In genomic region chr11:77906097-77906687, GRCm38 (mm10) we compare ENCODE assay signal across 9 mouse cellular contexts. TPM values are rescaled to one million over a fixed set of nuclear protein-coding genes. Genes with fewer than 3 reads are reported as not detected.
DNase-seq lines count a peak whose midpoint lies in the region; ATAC-seq lines count a peak whose summit lies in the region.
"Had no signal": no experiment of that assay in that cellular context is flagged by ENCODE, and none has a peak within 500 bp of the region (broad histone marks: within the 10 kb centered on the region; RNA-seq: fewer than 3 reads in every experiment).

No protein-coding gene starts in this region.

- WGBS in lung, embryonic 15.5 days: 32% methylated on average over 19 of the region's 19 CpGs
- whole genome bisulfite sequencing in midbrain, embryonic 15.5 days: 12% methylated on average over 19 of the region's 19 CpGs
- WGBS in liver, embryonic 12.5 days (ENCODE audit: insufficient replicate concordance): 26% methylated on average over 19 of the region's 19 CpGs

- no peak for DNase-seq in lung, adult 18-20 months
- DNase-seq in cerebellum, adult 8-10 months: peak; percentile 79
- peak; percentile 28 to 47 for DNase-seq in gastrocnemius, postnatal 36 days
- no peak for DNase-seq in ovary, postnatal 36 days (ENCODE audit: low spot score)
- DNase-seq: thymus, postnatal 36 days had no signal

- no peaks in the 10 kb centered on the region for H3K36me3 ChIP-seq in lung, embryonic 15.5 days
- no peaks in the 10 kb centered on the region for H3K36me3 ChIP-seq in midbrain, embryonic 15.5 days (replicated peaks)
- no peaks in the 10 kb centered on the region for H3K36me3 ChIP-seq in liver, embryonic 12.5 days

- ATAC-seq in lung, embryonic 15.5 days (ENCODE audit: borderline replicate concordance, extremely low read depth, low FRiP score, low TSS enrichment): no peak
- no peak for ATAC-seq in midbrain, embryonic 15.5 days (replicated peaks)
- ATAC-seq in monocyte, adult 5-6 weeks (replicated peaks; ENCODE audit: insufficient number of reproducible peaks, low FRiP score, low TSS enrichment, poor library complexity, severe bottlenecking): no peak
- no peak for ATAC-seq in liver, embryonic 12.5 days

- intact Hi-C loops in gastrocnemius, postnatal 36 days (cut with DNase I): no loop called here

- H3K4me1 ChIP-seq in lung, embryonic 15.5 days: peaks cover 39% of the 10 kb centered on the region
- H3K4me1 ChIP-seq in midbrain, embryonic 15.5 days: peaks cover 49% of the 10 kb centered on the region
- 0 out of 2 replicates have a peak, but pooled peaks cover 5% of the 10 kb centered on the region for H3K4me1 ChIP-seq in liver, embryonic 12.5 days

- H3K4me2 ChIP-seq in lung, embryonic 15.5 days: no peak overlapping the region
- H3K4me2 ChIP-seq in midbrain, embryonic 15.5 days: peak overlapping the region; percentile 34
- H3K4me2 ChIP-seq in liver, embryonic 12.5 days: no peak overlapping the region

- H3K27ac ChIP-seq in lung, embryonic 15.5 days: peak overlapping the region; percentile 29; the same call in 1 of the 2 replicates
- H3K27ac ChIP-seq in midbrain, embryonic 15.5 days: peak overlapping the region; percentile 81
- no peak overlapping the region for H3K27ac ChIP-seq in liver, embryonic 12.5 days

- no peaks in the 10 kb centered on the region for H3K9me3 ChIP-seq in lung, embryonic 15.5 days
- no peaks in the 10 kb centered on the region for H3K9me3 ChIP-seq in midbrain, embryonic 15.5 days
- no peaks in the 10 kb centered on the region for H3K9me3 ChIP-seq in liver, embryonic 12.5 days (replicated peaks)

- H3K27me3 ChIP-seq in lung, embryonic 15.5 days: no peaks in the 10 kb centered on the region
- H3K27me3 ChIP-seq in midbrain, embryonic 15.5 days (replicated peaks): no peaks in the 10 kb centered on the region
- peaks cover 94% of the 10 kb centered on the region for H3K27me3 ChIP-seq in liver, embryonic 12.5 days (replicated peaks)

- H3K9ac ChIP-seq in lung, embryonic 15.5 days: no peak overlapping the region
- H3K9ac ChIP-seq in midbrain, embryonic 15.5 days: peak overlapping the region; percentile 12; the same call in 1 of the 2 replicates
- no peak overlapping the region for H3K9ac ChIP-seq in liver, embryonic 12.5 days

- no peak overlapping the region for H3K4me3 ChIP-seq in lung, embryonic 15.5 days
- no peak overlapping the region for H3K4me3 ChIP-seq in midbrain, embryonic 15.5 days
- H3K4me3 ChIP-seq in liver, embryonic 12.5 days: no peak overlapping the region

RNA-seq across cellular contexts. Expression of gene Pipox, which starts 12.3 kb away (rescaled TPM):
- 1.2 and 1.6 TPM in 2 replicates for polyA plus RNA-seq in lung, embryonic 15.5 days (2015; fragmentation: Nextera tagmentation; extraction: Ambion mirVana)
- not detected for total RNA-seq in gastrocnemius, postnatal 36 days (2021)
- polyA plus RNA-seq in midbrain, embryonic 15.5 days (2015; fragmentation: Nextera tagmentation; extraction: Ambion mirVana): 5.7 and 6.7 TPM in 2 replicates
- not detected in 3 replicates for total RNA-seq in monocyte, adult 5-6 weeks (2017)
- polyA plus RNA-seq in liver, embryonic 12.5 days (2016; fragmentation: Nextera tagmentation; extraction: Ambion mirVana): 6.7 and 7.2 TPM in 2 replicates

RNA-seq across cellular contexts. Expression of gene Sez6, which starts 24.4 kb away (rescaled TPM):
- 0.23 and 0.51 TPM in 2 replicates for polyA plus RNA-seq in lung, embryonic 15.5 days (2015; fragmentation: Nextera tagmentation; extraction: Ambion mirVana)
- total RNA-seq in gastrocnemius, postnatal 36 days (2021): under 1 TPM in 1 of 2 experiments, not detected in 1; 0.10 TPM
- 159 and 162 TPM in 2 replicates for polyA plus RNA-seq in midbrain, embryonic 15.5 days (2015; fragmentation: Nextera tagmentation; extraction: Ambion mirVana)
- not detected in 3 replicates for total RNA-seq in monocyte, adult 5-6 weeks (2017)
- 0.05 TPM in 1 of 2 replicates, not detected in the other for polyA plus RNA-seq in liver, embryonic 12.5 days (2016; fragmentation: Nextera tagmentation; extraction: Ambion mirVana)

Comparison
In these comparisons a context has a peak if more than half of its experiments do, and no peak if none do; other contexts are left out.
1. DNase-seq: peak in cerebellum, adult 8-10 months (single experiment) and gastrocnemius, postnatal 36 days (2 of 2); none in lung, adult 18-20 months (0 of 2) and ovary, postnatal 36 days (single experiment).
2. RNA of gene Sez6, which starts 24.4 kb away (polyA plus RNA-seq): 159 to 162 TPM in midbrain, embryonic 15.5 days; 0.23 to 0.51 TPM in lung, embryonic 15.5 days and 0.05 TPM in liver, embryonic 12.5 days; every median in the first group is over 100 times any median in the second.